Mouse (Mus musculus): ENCODE results near the gene Cinp. TPM values are rescaled to one million over a fixed set of nuclear protein-coding genes. Genes with fewer than 3 reads are reported as not detected.
"Not testable (repeated sequence)": the region's sequence is repeated elsewhere in the genome, so short reads cannot be mapped to it uniquely, and the experiment has no call there.

Cinp gene
- polyA plus RNA-seq, 1 experiment from 2014 or later = 31.0 TPM

- Histone ChIP-seq H3K9ac (ENCODE audit: low read depth, low read length) (no peak overlapping the region), H3K4me1 (replicated peaks; ENCODE audit: control insufficient read depth, insufficient read depth, low read length) (no peaks in the 10 kb centered on the region), H3K36me3 (ENCODE audit: control insufficient read depth, insufficient read depth) (peaks cover 70% of the 10 kb centered on the region), H3K27ac (ENCODE audit: low read depth, low read length) (no peak overlapping the region), H3K4me3 (ENCODE audit: low read depth, low read length) (no peak overlapping the region), H3K27me3 (replicated peaks; ENCODE audit: control insufficient read depth, insufficient read depth, low read length) (no peaks in the 10 kb centered on the region), H3K4me2 (replicated peaks; ENCODE audit: low read depth) (no peak overlapping the region), H3K9me3 (ENCODE audit: control insufficient read depth) (no peaks in the 10 kb centered on the region)
- ATAC-seq = no peak
- 74% methylated on average over 6 of the region's 6 CpGs for WGBS
- TF ChIP-seq CTCF (IDR thresholded peaks at IDR 0.05; ENCODE audit: low read depth) = no peak
Observed at GRCm38 (mm10) chr12:110865571-110865970, 23.4 kb downstream of the Cinp start.

GRCm38 (mm10) chr12:110864008-110864407 lies 24.9 kb downstream of the Cinp start:
- Histone ChIP-seq H3K27ac (ENCODE audit: low read depth, low read length) (no peak overlapping the region), H3K9me3 (ENCODE audit: control insufficient read depth) (no peaks in the 10 kb centered on the region), H3K27me3 (replicated peaks; ENCODE audit: control insufficient read depth, insufficient read depth, low read length) (no peaks in the 10 kb centered on the region), H3K4me2 (replicated peaks; ENCODE audit: low read depth) (no peak overlapping the region), H3K4me1 (replicated peaks; ENCODE audit: control insufficient read depth, insufficient read depth, low read length) (no peaks in the 10 kb centered on the region), H3K9ac (ENCODE audit: low read depth, low read length) (no peak overlapping the region), H3K36me3 (ENCODE audit: control insufficient read depth, insufficient read depth) (peaks cover 61% of the 10 kb centered on the region), H3K4me3 (ENCODE audit: low read depth, low read length) (no peak overlapping the region)
- no peak for TF ChIP-seq CTCF (IDR thresholded peaks at IDR 0.05; ENCODE audit: low read depth)
- WGBS = 95% methylated on average over 6 of the region's 6 CpGs
- no peak for ATAC-seq

- no peaks in the 10 kb centered on the region for H3K9me3 ChIP-seq (ENCODE audit: control insufficient read depth)
- peaks cover 43% of the 10 kb centered on the region for H3K36me3 ChIP-seq (ENCODE audit: control insufficient read depth, insufficient read depth)
- 55% methylated on average over 7 of the region's 7 CpGs for WGBS
- H3K4me3 ChIP-seq (ENCODE audit: low read depth, low read length) = no peak overlapping the region
- no peak overlapping the region for H3K9ac ChIP-seq (ENCODE audit: low read depth, low read length)
- ATAC-seq = no peak
- no peak for TF ChIP-seq CTCF (IDR thresholded peaks at IDR 0.05; ENCODE audit: low read depth)
- no peaks in the 10 kb centered on the region for H3K4me1 ChIP-seq (replicated peaks; ENCODE audit: control insufficient read depth, insufficient read depth, low read length)
- no peaks in the 10 kb centered on the region for H3K27me3 ChIP-seq (replicated peaks; ENCODE audit: control insufficient read depth, insufficient read depth, low read length)
- H3K4me2 ChIP-seq (replicated peaks; ENCODE audit: low read depth) = no peak overlapping the region
- no peak overlapping the region for H3K27ac ChIP-seq (ENCODE audit: low read depth, low read length)
Observed at GRCm38 (mm10) chr12:110861256-110861655, 27.7 kb downstream of the Cinp start.

- H3K9ac ChIP-seq (ENCODE audit: low read depth, low read length) = no peak overlapping the region
- H3K27me3 ChIP-seq (replicated peaks; ENCODE audit: control insufficient read depth, insufficient read depth, low read length) = no peaks in the 10 kb centered on the region
- H3K4me2 ChIP-seq (replicated peaks; ENCODE audit: low read depth) = no peak overlapping the region
- H3K4me1 ChIP-seq (replicated peaks; ENCODE audit: control insufficient read depth, insufficient read depth, low read length) = no peaks in the 10 kb centered on the region
- H3K9me3 ChIP-seq (ENCODE audit: control insufficient read depth) = no peaks in the 10 kb centered on the region
- peaks cover 44% of the 10 kb centered on the region for H3K36me3 ChIP-seq (ENCODE audit: control insufficient read depth, insufficient read depth)
- no peak for TF ChIP-seq CTCF (IDR thresholded peaks at IDR 0.05; ENCODE audit: low read depth)
- H3K27ac ChIP-seq (ENCODE audit: low read depth, low read length) = no peak overlapping the region
- no peak overlapping the region for H3K4me3 ChIP-seq (ENCODE audit: low read depth, low read length)
- no peak for ATAC-seq
Observed at GRCm38 (mm10) chr12:110860293-110860692, 28.7 kb downstream of the Cinp start.

GRCm38 (mm10) chr12:110858681-110859080 lies 30.3 kb downstream of the Cinp start:
- not testable (repeated sequence) for ATAC-seq; H3K9me3 ChIP-seq (ENCODE audit: control insufficient read depth); H3K4me3 ChIP-seq (ENCODE audit: low read depth, low read length); H3K9ac ChIP-seq (ENCODE audit: low read depth, low read length); H3K27ac ChIP-seq (ENCODE audit: low read depth, low read length); H3K4me1 ChIP-seq (replicated peaks; ENCODE audit: control insufficient read depth, insufficient read depth, low read length); H3K27me3 ChIP-seq (replicated peaks; ENCODE audit: control insufficient read depth, insufficient read depth, low read length); H3K4me2 ChIP-seq (replicated peaks; ENCODE audit: low read depth)
- WGBS = 87% methylated on average over 15 of the region's 15 CpGs
- H3K36me3 ChIP-seq (ENCODE audit: control insufficient read depth, insufficient read depth) = peaks cover 38% of the 10 kb centered on the region

GRCm38 (mm10) chr12:110857196-110857595 lies 31.7 kb downstream of the Cinp start:
- H3K36me3 ChIP-seq (ENCODE audit: control insufficient read depth, insufficient read depth) = peaks cover 29% of the 10 kb centered on the region
- TF ChIP-seq CTCF (IDR thresholded peaks at IDR 0.05; ENCODE audit: low read depth) = no peak

More at GRCm38 (mm10) chr12:110857196-110857595, 31.7 kb downstream of the Cinp start:
- H3K9me3 ChIP-seq (ENCODE audit: control insufficient read depth) = no peaks in the 10 kb centered on the region
- H3K27me3 ChIP-seq (replicated peaks; ENCODE audit: control insufficient read depth, insufficient read depth, low read length) = no peaks in the 10 kb centered on the region
- WGBS = 82% methylated on average over 7 of the region's 7 CpGs
- H3K4me1 ChIP-seq (replicated peaks; ENCODE audit: control insufficient read depth, insufficient read depth, low read length) = no peaks in the 10 kb centered on the region
- ATAC-seq = no peak
- H3K4me3 ChIP-seq (ENCODE audit: low read depth, low read length) = no peak overlapping the region
- H3K9ac ChIP-seq (ENCODE audit: low read depth, low read length) = no peak overlapping the region
- no peak overlapping the region for H3K4me2 ChIP-seq (replicated peaks; ENCODE audit: low read depth)
- no peak overlapping the region for H3K27ac ChIP-seq (ENCODE audit: low read depth, low read length)

All from intestine, postnatal 0 days (tissue).